Mouse (Mus musculus): ENCODE measurements around the gene Stx3.

The Stx3 gene

DNA sequence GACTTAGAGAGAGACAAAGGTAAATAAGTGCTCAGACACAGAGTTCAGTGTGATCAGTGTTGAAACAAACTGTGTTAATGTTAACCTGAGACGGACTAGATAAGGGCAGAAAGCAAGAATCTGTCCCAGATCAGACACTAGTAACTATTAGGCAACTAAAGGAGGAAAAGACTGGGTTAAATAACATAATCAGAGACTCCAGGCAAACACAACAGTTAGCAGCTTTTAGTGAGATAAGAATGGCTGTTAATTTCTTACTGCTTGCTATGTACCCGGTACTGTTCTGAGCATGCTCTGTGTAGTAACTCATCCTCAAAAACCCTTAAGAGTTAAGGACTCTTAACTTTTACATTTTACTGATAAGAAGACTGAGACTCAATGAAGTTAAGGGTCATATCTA lies 93.3 kb downstream of the Stx3 start:
- DNase-seq (ENCODE audit: low spot score), result no peak

Measured in testis, postnatal 14 days (tissue).